Comparison of ENCODE assay signal across 13 mouse cellular contexts in the genomic region with DNA sequence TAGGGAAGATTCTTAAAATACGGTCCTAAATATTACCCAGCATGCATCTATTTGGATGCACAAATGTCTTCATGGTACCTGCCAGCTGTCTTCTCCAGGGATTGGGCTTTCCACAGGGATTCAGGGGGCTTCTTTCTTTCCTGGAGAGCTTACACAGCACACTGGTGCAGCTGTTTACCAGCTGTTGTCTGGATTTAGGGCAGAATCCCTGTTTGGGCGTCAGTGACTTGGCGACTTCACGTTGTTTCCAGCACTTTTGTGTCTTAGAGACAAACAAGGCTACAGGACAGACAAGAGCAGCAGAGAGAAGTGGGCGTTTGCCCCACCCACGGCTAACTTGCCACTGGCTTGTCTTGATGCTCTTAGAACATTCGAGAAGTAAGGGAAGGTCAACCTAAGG. TPM values are rescaled to one million over a fixed set of nuclear protein-coding genes. Genes with fewer than 3 reads are reported as not detected.
DNase-seq lines count a peak whose midpoint lies in the region; ATAC-seq lines count a peak whose summit lies in the region.
"Had no signal": no experiment of that assay in that cellular context is flagged by ENCODE, and none has a peak within 500 bp of the region (broad histone marks: within the 10 kb centered on the region; RNA-seq: fewer than 3 reads in every experiment).

No protein-coding gene starts in this region.

- intact Hi-C loops in heart, postnatal 10 days (cut with DNase I), result no loop called here

- peak; percentile 14 for DNase-seq in R1 (ENCODE audit: low read depth, low spot score)
- DNase-seq in forelimb bud, embryonic 11.5 days (ENCODE audit: low read depth, low spot score), result peak; percentile 23
- peak; percentile 70 to 72 for DNase-seq in heart, postnatal 10 days
- peak; percentile 42 for DNase-seq in lung, postnatal 25 days (ENCODE audit: low spot score)
- DNase-seq in thymus, postnatal 36 days, result no peak
- no peak for DNase-seq in cerebellum, adult 9-11 months
- DNase-seq: cerebellum, adult 11 months had no signal

- no peak overlapping the region for H3K4me2 ChIP-seq in hindbrain, embryonic 12.5 days (replicated peaks)
- H3K4me2 ChIP-seq: forebrain, embryonic 12.5 days; heart, embryonic 13.5 days; midbrain, embryonic 13.5 days had no signal

- no peaks in the 10 kb centered on the region for H3K9me3 ChIP-seq in hindbrain, embryonic 12.5 days (replicated peaks)
- H3K9me3 ChIP-seq: forebrain, embryonic 12.5 days; heart, embryonic 13.5 days; midbrain, embryonic 13.5 days had no signal

- peaks cover under 1% of the 10 kb centered on the region; the same call in 1 of the 2 replicates for H3K36me3 ChIP-seq in hindbrain, embryonic 12.5 days
- H3K36me3 ChIP-seq: forebrain, embryonic 12.5 days had no signal

- no peak overlapping the region for H3K4me3 ChIP-seq in hindbrain, embryonic 12.5 days
- H3K4me3 ChIP-seq: forebrain, embryonic 12.5 days; heart, embryonic 13.5 days; midbrain, embryonic 13.5 days had no signal

- H3K27ac ChIP-seq in hindbrain, embryonic 12.5 days, result no peak overlapping the region
- H3K27ac ChIP-seq: forebrain, embryonic 12.5 days; heart, embryonic 13.5 days; liver, embryonic 14.5 days; midbrain, embryonic 13.5 days had no signal

- H3K9ac ChIP-seq in hindbrain, embryonic 12.5 days, result no peak overlapping the region
- H3K9ac ChIP-seq: forebrain, embryonic 12.5 days; heart, embryonic 13.5 days; liver, embryonic 14.5 days; midbrain, embryonic 13.5 days had no signal

- no peaks in the 10 kb centered on the region for H3K4me1 ChIP-seq in hindbrain, embryonic 12.5 days
- H3K4me1 ChIP-seq: forebrain, embryonic 12.5 days; midbrain, embryonic 13.5 days had no signal

- 73% methylated on average over 7 of the region's 7 CpGs for WGBS in hindbrain, embryonic 12.5 days

- ATAC-seq in hindbrain, embryonic 12.5 days (ENCODE audit: low FRiP score), result no peak
- ATAC-seq: inflammation-experienced regulatory T-cells, adult 6 months had no signal

- no peaks in the 10 kb centered on the region for H3K27me3 ChIP-seq in hindbrain, embryonic 12.5 days
- H3K27me3 ChIP-seq: forebrain, embryonic 12.5 days; heart, embryonic 13.5 days; midbrain, embryonic 13.5 days had no signal

RNA-seq across cellular contexts. Expression of gene Ccng2, which starts 16.1 kb away (rescaled TPM):
- 10 to 100 TPM; 19.7 to 21.2 TPM for total RNA-seq in heart, postnatal 10 days (2021)
- polyA plus RNA-seq in hindbrain, embryonic 12.5 days (2016; fragmentation: Nextera tagmentation; extraction: Ambion mirVana), result 123 and 134 TPM in 2 replicates

Comparison
In these comparisons a context has a peak if more than half of its experiments do, and no peak if none do; other contexts are left out.
1. DNase-seq: peak in R1 (single experiment), forelimb bud, embryonic 11.5 days (single experiment), heart, postnatal 10 days (2 of 2) and lung, postnatal 25 days (single experiment); none in thymus, postnatal 36 days (0 of 2) and cerebellum, adult 9-11 months (single experiment).